Mouse (Mus musculus) lung, postnatal 36 days (tissue): Measurements from ENCODE around the gene Ptprg.

Source experiments
- DNase-seq: peaks from one replicate; pipeline ENCODE4 v3.0.0; 2022; ENCODE audit warnings: mixed read lengths

Gene Ptprg

DNA sequence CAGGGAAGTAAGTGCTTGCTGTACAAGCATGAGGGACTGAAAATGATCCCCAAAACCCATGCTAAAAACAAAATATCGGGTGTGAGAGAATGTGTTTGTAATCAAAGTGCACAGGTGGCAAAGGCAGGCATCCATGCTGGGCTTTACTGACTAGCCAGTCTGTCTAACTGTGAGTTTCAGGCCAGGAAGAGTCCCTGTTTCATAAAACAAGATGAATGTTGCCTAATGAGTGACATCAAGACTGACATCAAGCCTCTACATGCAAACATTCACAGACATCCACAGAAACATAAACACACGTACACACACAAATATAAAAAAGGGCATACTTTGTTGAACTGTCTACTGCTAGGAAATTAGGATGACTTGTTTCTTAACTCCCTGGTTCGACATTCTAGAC is 552.3 kb downstream of the Ptprg start:
- DNase-seq: no peak

DNA sequence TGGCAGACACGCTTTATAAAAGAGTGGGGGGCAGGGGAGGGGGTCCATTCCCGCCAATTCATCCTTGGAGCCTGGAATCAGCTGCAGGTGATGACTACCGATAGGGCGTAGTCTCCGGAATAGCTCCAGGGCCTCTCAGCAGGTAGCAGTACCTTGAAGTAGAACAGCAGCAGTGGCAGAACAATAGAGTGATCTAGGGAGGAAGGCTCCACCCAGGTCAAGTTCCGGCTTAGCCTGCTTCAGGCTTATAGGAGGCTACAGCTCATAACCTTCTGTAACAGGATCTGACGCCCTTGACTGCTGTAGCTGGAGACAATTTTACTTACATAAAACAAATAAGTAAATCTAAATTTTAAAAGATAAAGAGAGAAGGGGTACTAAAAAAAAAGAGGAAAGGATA is 554.1 kb downstream of the Ptprg start:
- peak; percentile 49 for DNase-seq

- peak; percentile 40 for DNase-seq
These were observed 554.7 kb downstream of the Ptprg start for GRCm38 (mm10) chr14:12107991-12108390.

GRCm38 (mm10) chr14:12112548-12113011 is 559.2 kb downstream of the Ptprg start:
- peak; percentile 52 for DNase-seq

GRCm38 (mm10) chr14:12113326-12113725 is 560.0 kb downstream of the Ptprg start:
- no peak for DNase-seq

DNA sequence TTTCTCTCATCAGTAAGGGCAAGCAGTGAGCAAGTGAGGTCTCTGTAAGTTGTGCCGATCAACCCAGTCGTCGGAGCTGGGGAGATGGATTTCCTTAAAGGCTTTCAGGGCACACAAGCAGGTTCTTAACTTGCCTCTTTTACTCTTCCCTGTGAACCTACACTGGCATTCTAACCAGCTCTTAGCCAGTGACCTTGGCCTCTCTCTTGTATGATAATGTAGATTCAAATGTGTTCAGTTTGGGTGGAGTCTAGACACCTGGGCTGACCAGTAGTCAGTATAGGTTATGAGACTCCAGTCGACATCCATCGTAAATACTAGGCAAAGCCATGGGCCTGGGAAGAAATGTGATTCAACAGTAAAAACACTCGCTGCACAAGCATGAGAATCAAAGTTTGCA is 560.7 kb downstream of the Ptprg start:
- DNase-seq: no peak

DNA sequence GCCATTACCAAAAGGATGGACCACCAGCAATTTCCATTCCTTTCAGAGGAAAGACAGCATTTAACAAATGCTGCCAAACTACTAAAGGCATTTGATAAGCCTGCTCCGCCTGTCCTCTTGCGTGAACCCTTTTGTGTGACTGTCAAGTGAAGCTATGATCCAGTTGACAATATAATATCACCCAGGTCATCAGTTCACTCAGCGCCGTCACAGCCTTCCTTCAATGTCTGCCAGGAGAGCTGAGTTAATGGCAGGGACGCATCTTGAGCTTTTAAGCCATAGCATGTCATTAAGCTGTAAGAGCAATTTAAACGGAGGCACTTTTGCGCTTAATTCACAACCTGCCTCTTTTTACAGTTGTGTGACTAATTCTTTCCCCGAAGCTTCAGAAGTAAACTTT is 565.9 kb downstream of the Ptprg start:
- DNase-seq: no peak

DNA sequence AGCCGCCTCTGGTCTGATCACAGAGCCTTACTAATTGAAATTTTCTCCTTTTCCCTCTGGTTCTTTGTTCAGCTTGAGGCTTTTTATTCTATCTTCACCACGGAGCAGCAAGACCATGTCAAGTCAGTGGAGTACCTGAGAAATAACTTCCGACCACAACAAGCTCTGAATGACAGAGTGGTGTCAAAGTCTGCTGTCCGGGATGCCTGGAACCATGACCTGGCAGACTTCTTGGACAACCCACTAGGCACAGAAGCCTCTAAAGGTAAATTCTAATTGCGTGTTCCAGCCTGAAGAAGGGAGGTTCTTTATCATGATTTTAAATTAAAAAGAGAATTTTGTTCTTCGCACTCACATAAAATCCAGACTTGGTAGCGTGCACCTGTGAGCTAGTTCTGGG is 568.6 kb downstream of the Ptprg start:
- no peak for DNase-seq

DNA sequence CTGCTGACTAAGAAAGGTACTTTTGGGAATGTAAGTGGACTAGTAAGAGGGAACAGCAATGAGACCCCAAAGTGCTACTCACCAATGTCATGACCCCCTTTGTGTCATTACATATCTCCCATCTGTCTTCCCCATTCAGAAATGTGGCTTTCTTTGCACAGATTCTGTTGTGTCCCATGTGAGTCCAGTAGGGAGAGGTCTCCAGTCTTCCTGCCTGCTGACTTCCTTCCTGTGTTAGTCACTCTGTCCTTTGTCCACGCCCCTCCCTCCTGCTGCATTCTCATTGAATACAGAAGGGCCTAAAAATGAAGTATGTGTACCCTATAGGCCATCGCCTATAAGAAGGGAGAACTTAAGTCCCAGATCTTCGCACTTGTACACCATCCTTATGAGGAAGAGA is 571.4 kb downstream of the Ptprg start:
- no peak for DNase-seq

GRCm38 (mm10) chr14:12127951-12128350 is 574.6 kb downstream of the Ptprg start:
- no peak for DNase-seq

DNA sequence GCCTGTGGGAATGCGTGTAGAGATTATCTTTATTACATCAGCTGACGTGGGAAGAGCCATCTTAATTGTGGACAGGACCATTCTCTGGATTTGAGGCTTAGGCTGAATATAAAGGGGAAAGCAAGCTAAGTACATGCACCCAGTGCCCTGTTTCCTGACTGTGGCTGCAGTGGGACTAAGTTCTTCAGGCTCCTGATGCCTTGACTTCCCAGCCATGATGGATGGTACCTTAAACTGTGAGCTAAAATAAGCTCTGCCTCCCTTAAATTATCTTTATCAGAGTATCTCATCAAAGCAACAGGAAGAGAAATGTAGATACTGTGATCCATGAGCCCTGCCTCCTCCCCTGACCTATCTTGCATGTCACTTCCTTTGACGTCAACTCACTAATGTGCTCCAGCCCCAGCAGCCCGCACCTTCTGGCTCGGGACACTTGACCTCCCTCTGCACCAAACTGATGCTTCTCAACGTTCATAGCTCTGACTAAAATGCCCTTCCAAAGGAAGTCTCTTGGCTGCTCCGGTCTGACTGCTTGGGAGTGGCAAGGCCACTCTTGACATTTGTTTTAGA is 578.8 kb downstream of the Ptprg start:
- DNase-seq: peak; percentile 67

DNA sequence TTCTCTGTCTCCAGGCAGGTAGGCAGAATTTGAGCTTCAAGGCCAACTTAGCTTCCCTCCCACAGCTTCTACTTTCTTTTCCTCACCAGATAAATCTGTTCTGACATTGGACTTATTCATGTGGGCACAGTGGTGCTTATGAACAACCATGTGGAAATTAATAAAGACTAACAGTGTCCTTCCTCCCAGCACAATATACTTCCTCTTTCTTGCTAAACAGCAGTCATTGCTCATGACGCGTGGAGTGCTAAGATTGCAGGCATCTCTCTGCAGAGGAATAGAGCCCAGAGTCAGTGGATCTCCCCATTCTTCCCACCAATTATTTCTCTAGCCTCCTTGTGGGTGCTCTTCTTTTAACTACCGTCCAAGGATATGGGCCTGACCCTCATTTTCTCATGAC is 579.8 kb downstream of the Ptprg start:
- DNase-seq: no peak

GRCm38 (mm10) chr14:12134504-12134903 is 581.2 kb downstream of the Ptprg start:
- peak; percentile 53 for DNase-seq

GRCm38 (mm10) chr14:12136536-12136935 is 583.2 kb downstream of the Ptprg start:
- DNase-seq: peak; percentile 34

DNA sequence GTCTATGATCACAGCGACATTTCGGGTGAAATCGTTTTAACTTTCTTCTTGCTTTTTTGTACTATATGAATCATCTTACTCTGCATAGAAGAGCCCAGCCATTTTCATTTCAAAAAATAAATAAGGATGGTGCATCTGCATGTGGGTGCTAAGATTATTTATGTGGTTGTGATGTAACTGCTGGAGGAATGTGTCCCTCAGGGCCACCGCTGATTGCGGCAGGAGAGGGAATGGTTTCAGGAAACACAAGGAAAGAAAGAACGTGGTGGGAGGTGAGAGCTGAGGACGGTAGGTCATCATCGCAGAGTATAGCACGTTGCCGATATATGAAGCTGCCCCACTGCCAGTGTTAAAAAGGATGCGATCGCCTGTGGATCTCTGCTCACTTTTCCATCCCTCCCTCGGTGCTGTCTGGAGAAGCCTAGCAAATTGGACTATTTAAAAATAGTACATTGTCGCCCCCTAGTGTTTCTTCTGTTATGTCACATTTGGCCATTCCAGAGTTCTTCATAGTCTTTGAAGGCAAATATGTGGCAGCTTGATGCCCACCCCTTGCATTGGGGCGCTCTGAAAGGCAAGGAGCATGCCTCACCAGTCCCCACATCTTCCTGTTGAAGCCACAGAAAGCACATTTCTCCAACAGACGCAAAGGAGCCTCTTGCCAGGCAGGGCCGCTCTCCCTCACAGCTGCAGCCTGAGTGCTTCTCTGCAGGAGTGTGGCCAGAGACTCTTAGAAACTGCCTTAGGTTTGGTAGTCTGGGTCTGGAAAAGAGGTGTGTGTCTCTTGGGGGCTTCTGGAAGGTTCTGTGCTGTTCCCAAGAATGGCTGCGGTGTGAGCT is 586.5 kb downstream of the Ptprg start:
- DNase-seq: peak; percentile 81

- no peak for DNase-seq
These were observed 590.7 kb downstream of the Ptprg start for GRCm38 (mm10) chr14:12143941-12144485.

DNA sequence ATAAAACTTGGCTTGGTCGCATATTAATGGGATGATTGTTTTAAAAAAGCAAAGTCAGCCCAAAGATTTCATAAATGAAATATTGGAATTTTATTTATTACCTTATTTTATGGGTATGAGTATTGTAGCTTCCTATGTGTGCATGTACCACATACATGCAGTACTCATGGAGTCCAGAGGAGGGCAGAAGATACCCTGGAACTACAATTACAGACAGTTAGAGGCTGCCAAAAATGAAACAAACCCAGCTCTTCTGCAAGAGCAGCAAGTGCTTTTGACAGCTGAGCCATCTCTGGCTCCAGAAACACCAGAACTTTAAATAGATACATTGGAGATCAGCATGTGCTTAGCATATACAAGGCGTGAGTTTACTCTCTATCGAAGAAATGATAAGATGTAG is 592.6 kb downstream of the Ptprg start:
- no peak for DNase-seq

DNA sequence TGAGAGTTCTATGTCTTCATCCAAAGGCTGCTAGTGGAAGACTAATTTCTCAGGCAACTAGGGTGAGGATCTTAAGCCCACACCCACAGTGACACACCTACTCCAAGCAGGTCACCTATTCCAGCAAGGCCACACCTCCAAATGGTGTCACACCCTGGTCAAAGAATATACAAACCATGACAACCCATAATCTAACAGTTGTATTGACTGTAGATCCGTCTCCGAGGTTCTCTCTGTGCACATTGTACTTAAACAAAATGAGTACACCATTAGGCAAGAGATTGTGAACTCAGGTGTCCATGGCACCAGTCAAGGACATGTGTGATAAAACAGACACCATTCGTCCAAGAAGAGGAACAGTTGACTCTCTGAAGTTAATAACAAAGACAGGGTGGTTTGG is 596.2 kb downstream of the Ptprg start:
- no peak for DNase-seq

GRCm38 (mm10) chr14:12151927-12152326 is 598.6 kb downstream of the Ptprg start:
- peak; percentile 80 for DNase-seq

DNA sequence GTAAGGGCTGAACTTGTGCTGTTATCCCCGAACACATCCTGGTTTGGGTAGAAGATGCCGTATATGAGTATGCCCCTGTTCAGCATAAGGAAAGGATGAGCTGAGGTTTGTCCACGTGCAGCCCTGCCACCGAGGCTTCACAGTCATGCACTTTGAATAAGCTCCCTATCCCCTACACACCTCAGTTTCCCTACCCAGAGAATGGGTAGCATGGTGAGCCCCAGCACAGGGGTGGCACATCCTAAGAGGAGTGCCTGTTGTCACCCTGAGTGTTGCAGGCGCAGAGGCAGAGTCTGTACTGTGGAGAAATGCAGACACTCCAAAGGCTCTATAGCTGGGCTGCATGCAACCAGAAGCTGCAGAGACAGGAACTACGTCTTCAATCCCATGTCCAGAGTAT is 599.4 kb downstream of the Ptprg start:
- no peak for DNase-seq

DNA sequence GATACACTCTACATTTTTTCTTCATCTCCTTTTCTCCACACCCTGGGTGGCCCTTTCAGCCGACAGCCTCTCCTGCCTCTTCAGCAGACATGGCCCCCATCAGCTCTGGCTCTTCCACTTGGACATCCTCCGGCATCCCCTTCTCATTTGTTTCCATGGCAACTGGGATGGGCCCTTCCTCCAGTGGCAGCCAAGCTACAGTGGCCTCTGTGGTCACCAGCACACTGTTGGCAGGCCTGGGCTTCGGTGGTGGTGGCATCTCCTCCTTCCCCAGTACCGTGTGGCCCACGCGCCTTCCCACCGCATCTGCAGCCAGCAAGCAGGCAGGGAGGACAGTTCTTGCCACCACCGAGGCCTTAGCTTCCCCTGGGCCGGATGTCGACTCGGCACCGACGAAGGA is 600.3 kb downstream of the Ptprg start:
- DNase-seq: no peak

DNA sequence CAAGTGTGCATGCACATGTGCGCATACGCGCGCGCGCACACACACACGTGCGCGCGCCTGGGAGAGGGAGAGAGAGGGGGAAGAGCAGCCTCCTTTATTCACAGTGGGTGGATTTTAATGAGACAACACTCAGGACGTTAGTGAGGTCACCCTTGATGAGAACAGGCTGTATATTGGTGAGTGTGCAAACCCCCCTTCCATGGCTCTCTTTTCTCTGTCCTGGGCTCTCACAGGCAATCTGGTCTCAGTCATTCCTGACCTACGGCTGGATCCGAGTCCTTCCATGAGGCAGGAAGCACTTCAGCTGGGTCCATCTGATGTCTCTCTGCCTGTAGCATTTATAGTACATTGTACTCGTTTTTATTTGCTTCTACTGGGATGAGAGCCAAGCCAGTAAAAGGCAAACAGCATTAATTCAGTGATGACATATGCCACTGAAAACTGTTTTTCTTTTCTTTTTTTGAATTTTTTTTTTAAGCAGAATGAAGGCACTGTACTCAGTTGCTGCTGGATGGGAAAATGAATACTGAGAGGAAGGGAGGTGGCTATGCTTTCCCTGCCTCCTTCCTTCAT is 608.5 kb downstream of the Ptprg start:
- no peak for DNase-seq

DNA sequence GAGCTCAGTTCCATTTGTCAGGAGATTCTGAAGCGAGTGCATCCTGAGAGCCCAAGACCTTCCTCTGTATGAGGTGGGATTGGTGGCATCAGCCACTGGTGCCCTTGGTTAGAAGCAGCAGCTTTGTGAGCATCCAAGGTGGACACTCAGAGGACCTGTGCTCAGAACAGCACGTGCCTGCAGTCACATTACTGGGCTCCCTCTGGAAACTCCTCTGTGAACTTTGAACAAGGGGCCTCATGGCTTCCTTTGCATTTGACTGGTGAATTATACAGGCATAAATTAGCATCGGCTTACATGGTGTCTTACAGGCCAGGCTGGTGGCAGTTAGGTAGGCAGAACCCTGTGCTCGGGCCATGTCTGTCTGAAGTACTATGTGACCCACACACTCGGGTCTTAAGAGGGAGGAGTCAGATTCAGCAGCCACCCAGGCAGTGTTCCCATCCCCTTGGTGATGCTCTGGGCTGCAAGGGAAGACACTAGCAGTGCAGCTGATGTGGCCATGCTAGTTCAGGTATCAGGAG is 609.1 kb downstream of the Ptprg start:
- DNase-seq: no peak

DNA sequence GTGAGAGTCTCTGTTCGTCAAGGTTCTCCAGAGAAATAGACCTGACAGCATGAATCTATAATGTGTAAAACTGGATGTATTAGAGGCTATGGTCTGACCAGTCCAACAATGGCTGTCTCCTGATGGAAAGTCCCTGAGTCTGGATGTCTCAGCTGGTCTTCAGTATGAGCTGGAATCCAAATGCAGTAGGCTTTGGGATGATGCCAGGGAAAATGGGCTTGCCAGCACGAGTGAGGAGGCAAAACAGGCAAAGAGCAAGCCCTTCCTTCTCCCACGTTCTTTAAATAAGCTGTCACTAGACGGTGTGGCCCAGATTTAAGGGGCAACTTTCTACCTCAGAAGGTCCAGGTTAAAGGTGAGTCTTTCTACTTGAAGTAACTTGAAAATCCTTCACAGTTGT is 609.9 kb downstream of the Ptprg start:
- no peak for DNase-seq
